Mouse (Mus musculus) heart, postnatal 4 days (tissue): ENCODE results near the gene Mcrip2. TPM values are rescaled to one million over a fixed set of nuclear protein-coding genes. Genes with fewer than 3 reads are reported as not detected.

Experiments
- DNase-seq: peaks from one replicate; pipeline ENCODE4 v3.0.0; 2021
- total RNA-seq, 2 experiments: library from RNA; stranded (reverse); gene quantifications; 2 replicates each; pipeline ENCODE4 v1.2.3; 2021

Gene Mcrip2
- total RNA-seq, 2 experiments from 2014 or later = 195 to 217 TPM

DNA sequence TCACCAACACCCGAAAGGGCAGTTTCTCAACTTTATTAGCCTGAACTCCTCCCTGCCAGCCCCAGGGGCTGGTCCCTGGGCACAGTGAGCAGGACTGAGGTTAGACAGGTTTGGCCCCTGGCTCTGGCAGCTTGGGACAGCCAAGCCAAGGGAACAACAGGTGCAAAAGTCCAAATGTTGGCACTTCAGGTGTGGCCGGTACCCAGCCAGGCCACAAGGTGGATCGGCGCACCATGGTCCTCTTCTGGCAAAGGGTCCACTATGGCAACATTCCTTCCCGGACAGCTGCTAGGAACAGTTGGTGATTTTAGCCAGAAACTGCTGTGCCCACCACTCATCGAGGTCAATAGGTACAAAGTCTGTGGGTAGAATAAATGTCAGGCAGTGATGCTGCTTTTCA lies 4.9 kb downstream of the Mcrip2 start:
- DNase-seq = no peak

DNA sequence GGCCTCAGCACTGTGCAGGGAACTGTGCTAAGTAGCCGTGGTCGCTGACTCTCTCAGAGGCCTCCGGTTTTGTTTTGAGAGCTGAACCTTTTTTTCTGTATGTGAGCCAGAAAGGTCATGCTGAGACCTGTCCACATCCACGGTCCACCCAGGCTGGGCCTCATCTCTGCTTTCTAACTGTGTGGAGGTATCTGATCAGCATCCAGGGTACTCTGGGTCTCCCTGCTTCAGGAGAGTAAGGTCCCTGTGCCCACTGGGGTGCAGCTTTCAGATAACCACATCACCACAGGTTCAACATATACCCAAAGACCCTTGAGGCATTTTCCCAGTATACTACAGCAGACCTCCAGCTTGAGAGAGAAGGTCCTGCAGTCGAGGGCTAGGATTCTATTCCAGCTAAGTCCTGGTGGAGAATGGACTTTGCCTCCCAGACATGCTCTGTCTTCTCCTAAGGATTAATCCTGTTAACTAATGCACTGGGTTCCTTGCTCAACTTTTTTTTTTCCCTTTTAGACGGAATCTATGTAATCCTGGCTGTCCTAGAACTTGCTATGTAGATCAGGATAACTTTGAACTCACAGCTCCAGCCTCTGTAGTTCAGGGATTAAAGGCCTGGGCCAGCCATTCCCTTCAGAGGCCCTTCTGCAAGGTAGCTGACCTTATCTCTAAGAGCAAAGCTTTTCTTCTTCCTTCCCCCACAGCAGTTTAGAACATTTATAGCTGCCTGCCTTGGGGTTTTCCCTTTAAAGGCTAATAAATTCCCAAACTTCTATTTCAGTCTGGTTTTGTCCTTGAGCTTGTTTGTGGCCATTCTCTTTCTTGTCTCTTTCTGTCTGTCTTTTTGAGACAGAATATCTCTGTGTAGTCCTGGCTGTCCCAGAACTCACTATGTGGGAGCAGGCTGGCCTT lies 6.6 kb downstream of the Mcrip2 start:
- no peak for DNase-seq

DNA sequence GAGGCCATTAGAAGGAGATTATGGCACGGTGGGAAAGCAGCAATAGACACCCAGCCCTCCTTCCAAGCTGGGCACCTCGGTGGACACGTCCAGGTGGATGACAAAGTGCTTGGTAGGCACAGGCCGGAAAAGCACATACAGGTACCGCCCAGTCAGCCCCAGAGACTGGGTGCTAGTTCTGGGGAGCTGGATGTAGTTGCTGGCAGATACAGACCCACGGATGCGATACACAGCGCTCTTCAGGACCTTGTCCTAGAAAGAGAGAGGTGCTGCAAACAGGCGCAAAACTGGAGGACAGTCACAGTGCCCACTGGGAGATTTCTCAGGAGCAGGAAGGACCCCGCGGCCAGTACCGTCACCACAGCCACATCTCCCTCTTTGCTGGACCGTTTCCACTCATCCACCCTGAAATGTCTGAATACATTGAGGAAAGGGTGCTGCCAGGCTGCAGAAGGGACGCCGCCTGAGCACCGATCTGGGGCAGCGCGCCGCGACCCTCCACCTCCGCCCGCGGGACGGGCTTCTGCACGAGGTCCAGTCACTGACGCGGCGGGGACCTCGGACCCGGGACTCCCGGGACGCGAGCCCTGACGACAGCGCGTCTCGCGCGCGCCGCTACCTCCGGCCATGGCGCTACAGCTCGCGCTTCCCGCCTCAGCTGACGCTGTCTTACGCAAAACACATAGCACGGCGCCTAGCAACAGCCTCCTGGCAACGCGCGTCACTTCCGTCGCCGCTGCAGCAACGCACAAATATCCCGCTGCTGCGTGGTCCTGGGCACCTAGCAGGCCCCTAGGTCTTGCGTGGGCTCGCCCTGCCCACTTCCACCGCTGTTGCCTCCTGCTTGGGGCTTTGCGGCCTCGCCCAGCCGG lies 7.5 kb downstream of the Mcrip2 start, which contains the start of gene Wdr90:
Gene Wdr90, minus strand, starts transcription at position 670 of the 872 bp plus-strand sequence.
- DNase-seq = peak; percentile 88

DNA sequence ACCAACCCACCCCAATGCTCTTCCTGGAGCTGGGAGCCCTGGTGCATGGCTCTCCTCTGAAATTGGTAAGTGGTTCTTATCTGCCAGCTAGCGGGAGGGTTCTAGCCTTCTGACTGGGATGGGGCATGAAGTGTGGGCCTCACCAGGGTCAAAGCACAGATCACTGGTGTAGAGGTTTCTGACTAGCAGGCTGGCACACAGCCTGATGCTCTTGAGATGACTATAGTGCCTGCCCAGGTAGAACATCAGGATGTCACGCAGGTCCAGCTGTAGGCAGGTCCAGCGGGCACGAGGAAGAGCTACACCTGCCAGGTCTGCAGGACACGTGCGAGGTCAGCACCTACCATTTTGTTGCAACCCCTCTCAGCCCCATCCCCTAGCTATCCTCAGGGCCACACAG lies 8.3 kb downstream of the Mcrip2 start:
- no peak for DNase-seq

DNA sequence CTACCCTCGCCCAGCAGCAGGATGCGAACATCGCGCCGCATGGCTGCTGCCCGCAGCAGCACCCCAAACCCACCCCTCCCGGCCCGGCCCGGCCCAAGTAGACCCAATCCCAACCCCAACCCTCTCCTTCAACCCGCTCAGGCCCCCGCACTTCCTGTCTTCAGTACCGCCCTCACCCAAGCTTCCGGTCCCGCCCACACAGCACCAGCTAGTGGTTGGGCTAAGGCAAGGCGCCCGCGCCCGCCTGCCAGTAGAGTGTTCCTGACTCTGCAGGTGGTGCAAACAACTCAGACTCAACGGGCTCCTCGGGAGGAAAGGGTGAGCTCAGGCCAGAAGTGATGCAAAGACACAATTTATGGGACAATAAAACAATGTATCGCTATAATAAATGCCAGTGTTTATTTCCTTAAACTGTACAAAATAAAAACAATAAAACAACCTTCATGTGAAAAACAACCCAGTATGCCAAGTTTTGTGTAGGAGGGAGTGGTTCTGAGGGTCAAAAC lies 24.1 kb downstream of the Mcrip2 start, which contains the start of gene Rhot2:
Gene Rhot2, minus strand, starts transcription at position 456 of the 506 bp plus-strand sequence.
- peak; percentile 95 for DNase-seq

DNA sequence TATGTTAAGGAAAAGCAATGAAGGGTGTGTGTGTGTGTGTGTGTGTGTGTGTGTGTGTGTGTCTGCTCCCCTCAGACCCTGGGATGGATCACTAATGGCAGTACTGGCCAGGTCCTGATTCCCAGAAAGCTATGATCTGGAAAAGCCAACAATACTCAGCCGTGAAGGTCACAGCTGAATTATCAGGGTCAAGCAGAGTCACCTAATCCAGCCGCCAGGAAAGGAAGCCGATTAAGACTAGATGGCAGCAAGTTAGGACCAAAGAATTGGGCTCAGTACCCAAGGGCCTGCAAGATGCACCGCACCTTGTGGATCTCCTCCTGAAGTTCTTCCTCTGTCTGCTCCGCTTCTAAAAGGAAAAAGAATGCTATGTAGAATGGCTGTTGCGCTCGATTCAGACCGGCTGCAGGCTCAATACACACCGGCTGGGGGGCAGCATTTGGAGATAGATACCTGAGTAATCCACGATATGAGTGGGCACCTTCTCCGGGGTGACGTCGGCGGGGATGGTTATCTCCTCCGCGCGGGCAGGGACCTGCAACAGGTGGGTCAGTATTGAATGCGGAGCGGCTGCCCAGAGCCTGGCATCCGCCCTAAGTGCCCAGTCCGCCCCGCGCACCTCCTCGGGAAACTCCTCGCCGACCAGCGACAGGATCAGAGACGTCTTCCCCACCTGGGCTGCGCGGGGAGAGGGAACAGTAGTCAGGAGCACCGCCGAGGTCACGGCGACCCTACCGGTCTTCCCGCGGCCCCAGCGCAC lies 24.7 kb downstream of the Mcrip2 start:
- no peak for DNase-seq

DNA sequence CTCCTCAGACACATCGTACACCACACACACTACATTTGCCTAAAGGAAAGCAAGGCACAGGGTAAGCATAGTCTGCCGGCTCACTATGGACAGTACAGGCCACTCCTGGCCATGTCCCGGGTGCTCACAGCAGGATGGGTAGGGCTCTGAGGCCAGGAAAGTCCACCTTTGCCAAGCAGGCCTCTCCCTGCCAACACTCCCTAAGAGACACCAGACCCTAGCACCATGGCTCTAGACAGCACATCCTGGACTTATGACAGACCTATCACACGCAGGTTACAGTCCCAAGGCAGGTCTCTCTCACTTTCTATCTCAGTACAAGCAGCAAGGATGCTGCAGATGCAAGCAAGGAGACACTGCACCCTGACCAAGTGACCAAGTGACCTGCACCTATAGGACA lies 25.4 kb downstream of the Mcrip2 start:
- no peak for DNase-seq

DNA sequence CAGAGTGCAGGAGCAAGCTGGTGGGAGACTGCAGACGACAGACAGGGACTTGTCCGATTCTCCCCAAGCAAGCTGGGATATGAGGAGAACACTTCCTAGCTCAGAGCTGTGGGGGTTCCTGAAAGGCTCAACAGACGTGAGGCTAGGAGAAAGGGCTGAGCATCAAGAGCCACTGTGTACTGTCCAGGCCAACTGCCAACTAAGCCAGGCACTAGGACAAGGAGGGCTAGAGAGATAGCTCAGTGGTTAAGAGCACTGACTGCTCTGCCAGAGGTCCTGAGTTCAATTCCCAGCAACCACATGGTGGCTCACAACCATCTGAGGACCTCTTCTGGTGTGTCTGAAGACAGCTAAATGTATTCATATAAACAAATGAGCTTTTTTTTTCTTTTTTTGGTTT lies 26.1 kb downstream of the Mcrip2 start:
- DNase-seq = no peak

DNA sequence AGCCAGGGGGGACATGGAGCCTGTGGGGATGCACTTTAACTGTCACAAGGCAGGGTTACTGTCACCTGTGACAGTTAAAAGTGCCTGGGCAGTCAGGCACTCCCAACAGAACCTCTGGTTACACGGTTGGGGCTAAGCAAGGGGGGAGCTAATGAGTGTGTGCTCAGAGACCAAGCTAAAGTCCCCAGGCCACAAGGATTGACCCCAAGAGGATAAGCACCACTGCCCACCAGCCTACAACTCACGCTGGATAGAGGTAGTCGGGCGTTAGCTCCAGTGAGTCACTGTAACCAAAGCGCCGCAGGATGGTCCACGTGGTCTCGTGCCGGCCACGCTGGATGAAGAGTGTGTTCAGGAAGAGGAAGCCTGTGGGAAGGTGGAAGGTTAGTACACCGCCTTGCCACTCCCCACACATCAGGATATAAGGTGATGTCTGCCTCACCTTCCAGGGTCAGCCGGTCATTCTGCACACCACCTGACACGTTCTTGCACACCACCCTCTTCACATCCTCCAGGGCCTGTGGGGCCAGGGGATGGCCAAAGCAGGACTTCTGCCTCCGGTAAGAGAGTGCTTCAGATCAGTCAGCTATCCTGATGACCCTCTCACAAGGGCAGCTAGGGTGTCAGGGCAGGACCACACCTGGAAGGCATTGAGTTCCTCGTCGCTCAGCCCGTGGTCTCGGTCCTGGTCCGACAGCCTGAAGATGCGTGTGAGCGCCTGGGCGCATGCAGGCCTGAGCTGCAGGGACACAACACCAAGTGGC lies 27.3 kb downstream of the Mcrip2 start, which contains the start of gene Gm20683:
Gene Gm20683, minus strand, starts transcription at position 647 of the 764 bp plus-strand sequence.
- DNase-seq = no peak

DNA sequence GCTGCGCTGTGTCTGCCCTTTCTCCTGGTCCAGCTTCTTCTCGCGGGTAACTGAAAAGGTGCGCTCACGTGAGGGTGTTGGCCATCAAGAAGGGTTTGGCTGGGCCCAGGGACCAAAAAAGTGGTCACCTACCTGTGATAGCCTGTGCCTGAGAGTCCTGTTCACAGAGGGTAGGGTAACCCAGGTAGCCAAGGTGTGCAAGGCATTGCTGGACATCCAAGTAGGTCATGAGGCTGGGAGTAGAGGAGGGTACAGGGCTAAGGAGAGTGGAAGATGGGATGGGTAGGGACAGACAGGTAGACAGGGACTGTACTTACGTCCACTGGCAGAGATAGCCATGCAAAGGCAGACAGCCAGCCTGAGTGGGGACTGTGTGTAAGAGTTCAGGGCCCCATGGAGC lies 28.0 kb downstream of the Mcrip2 start:
- DNase-seq = no peak

DNA sequence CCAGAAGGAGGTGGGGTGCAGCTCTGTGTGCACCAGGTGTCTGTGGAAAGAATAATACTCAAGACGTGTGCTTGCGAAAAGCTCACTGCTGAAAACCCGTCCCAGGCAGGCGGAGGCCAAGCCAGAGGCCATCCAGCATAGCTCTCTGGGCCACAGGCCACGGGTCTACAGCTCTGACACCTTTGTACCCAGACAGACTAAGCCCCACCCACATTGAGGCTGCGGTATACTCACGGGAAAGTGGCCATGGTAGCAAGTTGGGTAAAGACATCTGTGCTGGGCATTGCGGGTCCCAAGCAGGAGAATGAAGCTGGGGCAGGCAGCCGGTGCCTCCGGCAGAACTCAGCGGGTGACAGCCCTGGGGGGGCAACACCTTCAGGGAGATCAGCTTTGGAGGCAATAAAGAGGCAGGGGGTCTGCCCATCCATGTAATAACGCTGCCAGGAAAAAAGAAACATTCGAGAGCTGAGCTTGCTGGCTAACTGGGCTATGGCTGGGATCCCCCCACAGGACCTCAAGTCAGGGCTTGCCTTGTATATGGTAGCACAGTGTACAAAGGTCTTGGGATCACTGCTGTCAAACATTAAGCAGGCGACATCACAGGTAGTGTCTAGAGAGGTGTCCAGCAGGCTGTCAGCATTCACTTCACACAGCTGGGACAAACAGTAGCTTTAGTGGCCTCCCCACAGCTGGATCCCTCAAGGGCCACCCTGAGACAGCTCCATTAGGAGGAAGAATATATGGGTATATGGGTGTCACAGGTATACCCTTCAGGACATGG lies 28.9 kb downstream of the Mcrip2 start:
- no peak for DNase-seq

DNA sequence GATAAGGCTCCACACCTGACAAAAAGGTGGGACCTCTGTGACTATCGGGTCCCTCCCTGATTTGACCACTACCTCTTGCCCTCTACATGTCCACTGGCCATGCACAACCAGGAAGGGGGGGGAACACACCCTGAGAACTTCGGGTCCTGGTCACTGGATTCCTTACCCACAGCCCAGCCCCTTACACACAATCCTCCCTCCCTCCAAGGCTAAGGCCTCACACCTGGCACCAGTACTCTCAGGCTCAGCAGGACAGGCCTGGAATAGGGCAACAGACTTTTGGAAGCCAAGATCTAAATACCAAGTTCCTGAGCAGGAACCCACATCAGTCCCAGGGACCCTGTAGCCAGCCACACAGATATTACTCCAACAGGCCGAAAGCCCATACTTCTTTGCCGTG lies 29.7 kb downstream of the Mcrip2 start:
- DNase-seq = no peak

DNA sequence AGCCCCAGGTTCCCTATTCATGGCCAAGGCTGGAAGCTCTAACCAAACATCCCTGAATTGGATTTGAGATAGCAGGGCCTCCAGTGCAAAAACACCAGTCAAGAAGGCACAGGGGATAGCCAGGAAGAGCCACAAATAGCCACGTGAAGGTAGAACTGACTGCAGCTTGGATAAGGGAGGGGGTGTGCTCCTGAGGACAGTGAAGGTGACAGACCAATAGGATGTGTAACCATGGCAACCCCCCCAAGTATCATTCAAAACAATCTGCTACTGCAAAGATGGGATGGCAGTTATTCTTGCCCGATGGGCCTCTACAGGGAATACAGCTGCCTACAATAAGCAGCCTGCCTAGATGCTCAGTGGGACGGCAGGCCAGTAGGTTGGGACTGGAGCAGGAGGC lies 31.0 kb downstream of the Mcrip2 start:
- DNase-seq = no peak

DNA sequence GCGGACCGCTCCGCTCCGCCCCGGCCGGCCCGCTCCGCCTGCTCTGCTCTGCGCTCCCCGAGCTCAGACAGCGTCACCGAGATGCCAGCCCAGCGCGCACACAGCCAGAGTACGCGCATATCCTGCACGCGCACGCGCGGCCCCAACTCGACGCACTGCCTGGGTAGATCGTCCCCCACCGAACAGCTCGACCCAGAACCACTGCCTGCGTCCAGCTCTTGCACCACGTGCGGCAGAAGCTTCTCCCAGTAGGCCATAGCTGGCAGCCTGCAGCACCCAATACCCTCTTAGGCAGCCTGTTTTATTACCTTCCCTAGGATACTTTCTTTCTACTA lies 31.5 kb downstream of the Mcrip2 start, which contains the start of gene Rhbdl1:
Gene Rhbdl1, minus strand, starts transcription at position 220 of the 335 bp plus-strand sequence.
- DNase-seq = peak; percentile 79

DNA sequence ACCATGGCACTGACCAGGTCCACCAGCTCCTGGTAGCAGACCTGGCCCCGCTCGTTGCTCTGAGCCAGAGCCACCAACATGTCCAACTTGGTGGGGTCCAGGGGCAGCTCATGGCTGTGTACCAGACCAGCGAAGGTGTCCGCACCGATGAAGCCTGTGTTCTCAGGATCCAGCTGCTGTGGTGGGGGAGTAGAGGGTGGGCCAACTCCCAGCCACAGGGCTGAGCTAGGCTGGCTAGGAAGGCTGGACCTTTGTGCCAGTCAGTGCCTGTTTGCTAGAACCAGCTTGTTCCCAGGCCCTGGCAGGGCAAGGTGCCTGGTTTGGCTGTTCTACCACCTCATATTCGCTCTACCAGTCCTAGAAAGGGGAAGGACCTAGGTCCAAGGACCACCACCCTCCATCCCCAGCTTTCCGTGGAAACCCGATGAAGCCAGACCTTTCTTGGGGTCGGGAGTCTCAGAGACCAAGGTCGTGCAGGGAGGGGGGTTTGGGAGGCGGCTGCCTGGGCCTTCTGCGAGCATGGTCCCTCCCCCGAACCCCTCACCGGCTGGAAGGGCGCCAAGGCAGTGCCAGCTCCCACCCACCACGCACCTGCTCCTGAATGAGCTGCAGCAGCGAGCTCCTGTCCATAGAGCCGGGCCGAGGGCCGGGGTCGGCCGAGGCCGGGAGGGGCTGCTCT lies 32.0 kb downstream of the Mcrip2 start:
- no peak for DNase-seq

DNA sequence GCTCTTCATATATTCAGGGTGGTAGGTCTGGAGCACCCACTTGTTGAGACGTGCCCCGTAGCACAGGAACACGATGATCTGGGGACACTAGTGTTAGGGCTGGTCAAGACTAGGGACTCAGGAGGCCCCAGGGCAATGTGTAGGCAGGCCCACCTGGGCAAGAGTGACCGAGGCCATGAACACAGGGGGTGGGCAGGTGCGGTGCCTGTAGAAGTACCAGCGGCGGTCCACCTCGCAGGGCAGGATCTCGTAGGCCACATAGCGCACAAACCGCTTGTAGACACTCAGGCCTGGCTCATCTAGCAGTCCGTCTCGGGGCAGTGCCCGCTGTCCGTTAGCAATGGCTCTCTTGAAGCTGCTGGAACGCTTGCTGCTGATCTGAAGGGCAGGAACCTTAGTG lies 32.7 kb downstream of the Mcrip2 start:
- DNase-seq = no peak

DNA sequence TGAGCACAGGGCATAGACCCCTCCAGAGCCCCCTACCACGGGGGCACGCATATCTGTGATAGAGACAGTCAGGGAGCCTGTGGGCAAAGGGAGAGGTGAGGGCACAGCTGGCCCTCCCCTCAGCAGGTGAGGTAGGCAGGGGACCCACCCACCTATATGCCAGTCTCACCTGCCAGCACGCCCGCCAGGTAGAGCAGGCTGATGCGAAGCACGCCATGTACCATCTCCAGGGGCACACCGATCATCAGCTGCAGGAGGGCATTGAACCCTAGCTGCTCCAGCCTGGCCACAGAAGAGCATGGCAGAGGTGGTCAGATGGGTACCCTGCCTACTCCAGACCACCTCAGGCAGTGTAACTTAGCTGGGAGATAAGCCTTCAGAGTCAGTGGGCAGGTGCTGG lies 33.3 kb downstream of the Mcrip2 start:
- no peak for DNase-seq

DNA sequence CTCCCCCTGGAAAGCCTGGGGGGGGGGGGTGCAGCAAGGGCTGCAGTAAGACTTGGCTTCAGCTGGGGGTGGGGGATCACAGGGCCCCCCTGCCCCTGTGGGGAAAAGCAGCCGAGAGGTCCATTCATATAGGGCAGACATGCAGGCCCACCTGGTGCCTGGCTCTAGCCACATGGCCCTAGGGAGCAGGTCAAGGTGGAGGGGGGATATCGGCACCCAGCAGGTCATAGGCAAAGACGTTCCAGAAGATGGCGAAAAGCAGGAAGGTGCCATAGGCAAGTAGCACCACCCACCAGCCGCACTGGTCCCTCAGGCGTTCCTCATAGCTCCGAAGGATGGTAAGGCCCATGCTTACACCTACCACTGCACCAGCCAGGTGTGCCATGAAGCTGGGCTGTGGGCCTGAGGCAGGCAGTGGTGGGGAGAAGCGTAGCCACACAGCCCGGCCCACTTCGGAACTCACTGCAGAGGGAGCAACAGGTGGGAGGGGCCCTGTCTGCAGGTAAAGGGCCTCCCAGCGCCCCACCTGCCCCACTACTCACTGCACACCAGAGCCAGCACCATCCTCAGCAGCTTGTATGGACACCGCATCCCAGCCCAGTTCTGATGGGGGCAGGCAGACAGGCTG lies 33.9 kb downstream of the Mcrip2 start:
- no peak for DNase-seq

DNA sequence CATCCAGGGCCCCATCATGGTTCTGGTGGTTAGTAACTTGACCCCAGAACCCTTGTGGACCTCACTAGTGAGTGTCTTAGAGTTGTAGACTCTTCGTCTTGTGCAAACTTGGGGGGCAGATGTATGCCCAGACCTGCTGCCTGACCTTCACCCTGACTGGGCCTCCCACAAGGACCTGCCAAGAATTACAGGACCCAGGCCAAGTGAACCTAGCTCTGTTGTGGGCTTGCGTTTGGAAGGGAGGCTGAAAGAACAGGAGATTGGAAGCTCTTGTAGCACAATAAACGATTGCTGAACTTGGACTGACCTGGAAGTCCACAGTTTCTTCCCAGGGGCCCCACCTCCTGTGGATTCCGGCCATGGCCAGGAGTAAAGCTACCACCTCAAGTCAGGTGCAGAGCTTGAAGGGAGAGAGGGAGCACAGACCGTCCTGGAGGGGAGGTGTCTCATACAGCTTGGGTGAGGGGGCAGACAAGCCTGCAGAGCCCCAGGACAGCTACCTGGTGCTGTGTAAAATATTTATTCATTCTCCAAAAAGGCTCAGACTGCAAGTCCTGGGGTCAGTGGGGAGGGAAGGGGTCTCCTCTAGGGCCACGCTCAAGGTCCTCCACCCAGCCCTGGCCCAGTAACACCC lies 34.5 kb downstream of the Mcrip2 start:
- DNase-seq = peak; percentile 49
